Mouse (Mus musculus) stomach, postnatal 0 days (tissue): ENCODE data around the gene Gm11172.

Source experiments
- CTCF ChIP-seq: IDR thresholded peaks from 2 replicates; pipeline ENCODE4 v1.5.1; 2016; ENCODE audit warnings: antibody characterized with exemption, low read depth, mild to moderate bottlenecking, moderate library complexity
- EP300 ChIP-seq: optimal IDR thresholded peaks from 2 replicates; pipeline ENCODE3; 2016; ENCODE audit warnings: antibody characterized with exemption

- TF ChIP-seq CTCF (no peak), EP300 (no peak)
Observed at GRCm38 (mm10) chr16:10819966-10820365, 7.3 kb downstream of the Gm11172 start.
